ENCODE assay signal across 15 mouse cellular contexts in genomic region chr7:98855388-98855787, GRCm38 (mm10). TPM values are rescaled to one million over a fixed set of nuclear protein-coding genes. Genes with fewer than 3 reads are reported as not detected.
"Had no signal": no experiment of that assay in that cellular context is flagged by ENCODE, and none has a peak within 500 bp of the region (broad histone marks: within the 10 kb centered on the region; RNA-seq: fewer than 3 reads in every experiment).

No protein-coding gene starts in this region.

- ATAC-seq: liver, postnatal 0 days had no signal

- DNase-seq: kidney, adult 8-10 months; kidney, postnatal 25 days; liver; liver, embryonic 13.5 days; liver, postnatal 0 days; lung, postnatal 14 days; thymus, adult 2 months; thymus, postnatal 25 days had no signal

- H3K4me3 ChIP-seq: limb, embryonic 12.5 days; liver, embryonic 13.5 days; lung, embryonic 15.5 days; megakaryocyte, embryonic 14.5 days; midbrain, embryonic 12.5 days; neural tube, embryonic 15.5 days; stomach, embryonic 15.5 days had no signal

- H3K9ac ChIP-seq: limb, embryonic 12.5 days; liver, embryonic 13.5 days; liver, postnatal 0 days; lung, embryonic 15.5 days; midbrain, embryonic 12.5 days; neural tube, embryonic 15.5 days; stomach, embryonic 15.5 days had no signal

- H3K27ac ChIP-seq: limb, embryonic 12.5 days; liver, embryonic 13.5 days; lung, embryonic 15.5 days; macrophage; midbrain, embryonic 12.5 days; neural tube, embryonic 15.5 days; stomach, embryonic 15.5 days had no signal

- H3K27me3 ChIP-seq: liver, embryonic 13.5 days; lung, embryonic 15.5 days; neural tube, embryonic 15.5 days; stomach, embryonic 15.5 days had no signal

- H3K9me3 ChIP-seq: limb, embryonic 12.5 days; liver, embryonic 13.5 days; lung, embryonic 15.5 days; midbrain, embryonic 12.5 days; neural tube, embryonic 15.5 days; stomach, embryonic 15.5 days had no signal

- H3K4me2 ChIP-seq: limb, embryonic 12.5 days; liver, embryonic 13.5 days; lung, embryonic 15.5 days; midbrain, embryonic 12.5 days; neural tube, embryonic 15.5 days; stomach, embryonic 15.5 days had no signal

- H3K36me3 ChIP-seq: liver, embryonic 13.5 days; midbrain, embryonic 12.5 days; neural tube, embryonic 15.5 days had no signal

RNA-seq across cellular contexts. Expression of gene Wnt11, which starts 20.5 kb away (rescaled TPM):
- polyA plus RNA-seq: macrophage had no signal
